Comparison of ENCODE assay signal across 9 mouse cellular contexts in the genomic region with DNA sequence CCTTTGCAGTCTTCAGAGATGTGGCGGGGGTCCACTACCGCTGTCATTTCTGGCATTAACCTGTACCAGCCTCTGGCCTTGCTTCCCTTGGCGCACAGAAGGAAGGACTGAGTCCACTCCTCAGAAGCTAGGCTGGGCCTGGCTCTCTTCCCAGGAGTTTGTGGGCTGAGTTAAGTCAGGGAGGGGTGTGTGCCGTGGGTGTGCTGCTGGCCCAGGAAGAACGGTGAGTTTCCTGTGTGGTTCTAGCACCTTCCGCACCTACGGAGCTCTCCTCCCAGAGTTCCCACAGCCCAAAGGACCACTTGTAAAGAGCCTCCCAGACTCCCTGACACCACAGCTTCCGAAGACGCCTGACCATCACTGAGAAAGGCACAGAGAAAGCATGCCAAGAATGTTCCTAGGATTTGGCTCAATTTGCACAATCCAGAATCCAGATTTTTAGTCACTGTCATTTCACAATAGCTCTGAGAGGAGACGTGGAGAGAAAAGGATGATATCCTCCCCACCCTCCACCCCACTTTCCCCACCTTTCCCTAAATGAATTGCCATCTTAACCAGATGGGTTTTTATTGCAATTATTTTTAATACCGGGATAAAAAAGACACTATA.
A peak's percentile ranks its signal among the peaks of the same experiment; 100 is the strongest.
DNase-seq lines count a peak whose midpoint lies in the region; ATAC-seq lines count a peak whose summit lies in the region.
"Had no signal": no experiment of that assay in that cellular context is flagged by ENCODE, and none has a peak within 500 bp of the region (broad histone marks: within the 10 kb centered on the region; RNA-seq: fewer than 3 reads in every experiment).

No protein-coding gene starts in this region.

- WGBS in midbrain, embryonic 11.5 days: 81% methylated on average over 11 of the region's 11 CpGs

- intact Hi-C loops in heart, postnatal 25 days (cut with DNase I): loop anchor here (2.0 kb wide), 2 partner anchors 14 to 38 kb away; no protein-coding TSS in a partner anchor
- intact Hi-C loops in left cerebral cortex, postnatal 14 days (cut with DNase I): loop anchor here (5.0 to 10.0 kb wide), 3 partner anchors 42 to 77 kb away; partner anchors contain the start of gene Ablim1

- no peak overlapping the region for H3K4me3 ChIP-seq in midbrain, embryonic 11.5 days (ENCODE audit: low read depth, low read length)
- H3K4me3 ChIP-seq: liver, embryonic 15.5 days had no signal

- H3K9ac ChIP-seq in midbrain, embryonic 11.5 days (ENCODE audit: low read length): no peak overlapping the region
- H3K9ac ChIP-seq: liver, embryonic 15.5 days had no signal

- no peak overlapping the region for H3K27ac ChIP-seq in midbrain, embryonic 11.5 days (ENCODE audit: low read depth, low read length)
- H3K27ac ChIP-seq: liver, embryonic 15.5 days had no signal

- no peaks in the 10 kb centered on the region for H3K9me3 ChIP-seq in midbrain, embryonic 11.5 days (ENCODE audit: control insufficient read depth, low read length)
- H3K9me3 ChIP-seq: liver, embryonic 15.5 days had no signal

- no peak overlapping the region for H3K4me2 ChIP-seq in midbrain, embryonic 11.5 days
- H3K4me2 ChIP-seq: liver, embryonic 15.5 days had no signal

- no peaks in the 10 kb centered on the region for H3K27me3 ChIP-seq in midbrain, embryonic 11.5 days (ENCODE audit: control insufficient read depth, insufficient read depth, low read length)
- H3K27me3 ChIP-seq: liver, embryonic 15.5 days had no signal

- no peaks in the 10 kb centered on the region for H3K36me3 ChIP-seq in midbrain, embryonic 11.5 days (ENCODE audit: control insufficient read depth, insufficient read depth, low read length)
- H3K36me3 ChIP-seq: liver, embryonic 15.5 days had no signal

- DNase-seq in urinary bladder, postnatal 14 days (ENCODE audit: low spot score): peak; percentile 78
- no peak for DNase-seq in urinary bladder, postnatal 10 days (ENCODE audit: low spot score)
- peak; percentile 76 for DNase-seq in fibroblast of lung, adult 2 months (ENCODE audit: low read depth)
- peak; percentile 64 for DNase-seq in heart, postnatal 25 days (ENCODE audit: low spot score)
- peak; percentile 71 to 75 for DNase-seq in left cerebral cortex, postnatal 14 days (ENCODE audit: low spot score in 2 of 2)
- peak; percentile 77 to 84 for DNase-seq in right cerebral cortex, postnatal 36 days (ENCODE audit: low spot score in 2 of 2)
- no peak for DNase-seq in spleen, postnatal 14 days (ENCODE audit: low spot score in 2 of 2)
- DNase-seq in midbrain, embryonic 11.5 days (ENCODE audit: low spot score, missing footprints): no peak

- no peaks in the 10 kb centered on the region for H3K4me1 ChIP-seq in midbrain, embryonic 11.5 days (ENCODE audit: control insufficient read depth, insufficient read depth, low read length)
- H3K4me1 ChIP-seq: liver, embryonic 15.5 days had no signal

- ATAC-seq in midbrain, embryonic 11.5 days (ENCODE audit: low FRiP score): no peak

Comparison
In these comparisons a context has a peak if more than half of its experiments do, and no peak if none do; other contexts are left out.
1. DNase-seq: peak in urinary bladder, postnatal 14 days (single experiment), fibroblast of lung, adult 2 months (single experiment), heart, postnatal 25 days (single experiment), left cerebral cortex, postnatal 14 days (2 of 2) and right cerebral cortex, postnatal 36 days (2 of 2); none in urinary bladder, postnatal 10 days (single experiment), spleen, postnatal 14 days (0 of 2) and midbrain, embryonic 11.5 days (single experiment).